Mouse (Mus musculus): Measurements from ENCODE around the gene Sox1.

GRCm38 (mm10) chr8:12398011-12398945 is 3.2 kb downstream of the Sox1 start:
- no peak for TF ChIP-seq CTCF (IDR thresholded peaks at IDR 0.05; ENCODE audit: low read depth, low read length)
- no peak for TF ChIP-seq POLR2A (IDR thresholded peaks at IDR 0.05; ENCODE audit: borderline replicate concordance, low read depth, low read length)
